Mouse (Mus musculus) E14TG2a.4 (cell line): Measurements from ENCODE around the gene Arhgap30.

Source experiments
- H3K27me3 ChIP-seq: 2 replicates; pipeline ENCODE4 v1.6.1; 2014; ENCODE audit warnings: low read length, control low read depth; ENCODE audit not compliant: insufficient read depth
- H3K36me3 ChIP-seq: 2 replicates; pipeline ENCODE4 v1.6.1; 2014; ENCODE audit warnings: low read length, control low read depth; ENCODE audit not compliant: insufficient read depth
- H3K4me1 ChIP-seq: replicated peaks from 2 replicates; pipeline ENCODE4 v1.6.1; 2014; ENCODE audit warnings: low read depth, low read length, control low read depth
- H3K4me3 ChIP-seq: replicated peaks from 2 replicates; pipeline ENCODE4 v1.5.1; 2014; ENCODE audit warnings: mild to moderate bottlenecking, low read length
- H3K9me3 ChIP-seq: 2 replicates; pipeline ENCODE4 v1.6.1; 2014; ENCODE audit warnings: low read length, control low read depth
- CTCF ChIP-seq: conservative IDR thresholded peaks from 2 replicates; pipeline ENCODE4 v1.5.1; 2014; ENCODE audit warnings: low read length
- NANOG ChIP-seq: IDR thresholded peaks from 2 replicates; pipeline ENCODE4 v1.6.1; 2014; ENCODE audit warnings: borderline replicate concordance, low read length, mixed read lengths
- POU5F1 ChIP-seq: IDR thresholded peaks from 2 replicates; pipeline ENCODE4 v1.6.1; 2014; ENCODE audit warnings: low read length, borderline replicate concordance

The Arhgap30 gene

GRCm38 (mm10) chr1:171369845-171370556, 18.8 kb upstream of the Arhgap30 start, which contains the start of gene Nectin4:
Nectin4 (plus strand) TSS chr1:171370099.
- peaks cover 85% of the 10 kb centered on the region for H3K4me1 ChIP-seq
- peak within 1 kb of the TSS; percentile 57 for H3K4me3 ChIP-seq
- H3K27me3 ChIP-seq, result peaks cover 14% of the 10 kb centered on the region
- H3K36me3 ChIP-seq, result no peaks in the 10 kb centered on the region
- no peaks in the 10 kb centered on the region for H3K9me3 ChIP-seq
- TF ChIP-seq CTCF, result 0 out of 2 replicates have a peak, but pooled peaks have one; percentile 7
- TF ChIP-seq NANOG, result no peak
- TF ChIP-seq POU5F1, result no peak

DNA sequence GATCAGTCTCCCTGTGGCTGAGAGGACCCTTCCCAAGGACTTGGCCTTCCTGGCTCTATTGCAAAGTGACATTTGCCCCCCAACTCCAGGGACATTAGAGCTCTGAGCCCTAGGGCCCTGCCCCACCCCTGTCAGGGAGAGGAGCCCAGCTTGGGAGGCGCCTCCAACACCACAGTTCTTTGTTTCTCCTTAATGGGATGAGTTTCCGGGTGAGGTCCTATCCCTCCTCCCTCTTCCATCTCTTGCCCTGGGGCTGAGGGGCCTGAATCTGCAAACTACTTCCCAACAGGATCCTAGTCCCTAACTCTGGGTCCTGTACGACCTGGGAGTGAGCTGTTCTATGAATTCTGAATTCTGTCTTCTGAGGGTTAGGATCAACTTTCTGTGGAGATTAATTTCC, 15.9 kb upstream of the Arhgap30 start:
- Histone ChIP-seq H3K9me3 (no peaks in the 10 kb centered on the region), H3K4me3 (peak overlapping the region; percentile 20; the same call in 1 of the 2 replicates), H3K4me1 (peaks cover 85% of the 10 kb centered on the region), H3K36me3 (no peaks in the 10 kb centered on the region), H3K27me3 (peaks cover 14% of the 10 kb centered on the region)
- no peak for TF ChIP-seq NANOG
- no peak for TF ChIP-seq CTCF
- TF ChIP-seq POU5F1, result no peak

- no peaks in the 10 kb centered on the region for H3K9me3 ChIP-seq
- TF ChIP-seq POU5F1 (no peak), NANOG (no peak), CTCF (no peak)
- H3K27me3 ChIP-seq, result peaks cover 21% of the 10 kb centered on the region
These were observed 14.8 kb upstream of the Arhgap30 start for GRCm38 (mm10) chr1:171373946-171374345.

GRCm38 (mm10) chr1:171375646-171376097, 13.1 kb upstream of the Arhgap30 start:
- Histone ChIP-seq H3K27me3 (peaks cover 20% of the 10 kb centered on the region), H3K36me3 (no peaks in the 10 kb centered on the region), H3K4me1 (peaks cover 88% of the 10 kb centered on the region), H3K4me3 (peak overlapping the region; percentile 46), H3K9me3 (no peaks in the 10 kb centered on the region)
- TF ChIP-seq CTCF (no peak), NANOG (no peak), POU5F1 (no peak)

More at GRCm38 (mm10) chr1:171373946-171374345, 14.8 kb upstream of the Arhgap30 start:
- H3K4me3 ChIP-seq, result peak overlapping the region; percentile 20; the same call in 1 of the 2 replicates
- no peaks in the 10 kb centered on the region for H3K36me3 ChIP-seq
- peaks cover 85% of the 10 kb centered on the region for H3K4me1 ChIP-seq

GRCm38 (mm10) chr1:171378298-171378697, 10.5 kb upstream of the Arhgap30 start:
- no peak for TF ChIP-seq NANOG
- TF ChIP-seq CTCF, result no peak
- TF ChIP-seq POU5F1, result no peak
- Histone ChIP-seq H3K4me1 (peaks cover 70% of the 10 kb centered on the region), H3K9me3 (no peaks in the 10 kb centered on the region), H3K4me3 (no peak overlapping the region), H3K27me3 (peaks cover 30% of the 10 kb centered on the region), H3K36me3 (no peaks in the 10 kb centered on the region)

GRCm38 (mm10) chr1:171379935-171380599, 8.7 kb upstream of the Arhgap30 start:
- H3K4me1 ChIP-seq, result peaks cover 65% of the 10 kb centered on the region
- peak overlapping the region; percentile 66 for H3K4me3 ChIP-seq
- TF ChIP-seq CTCF (peak; percentile 69), POU5F1 (no peak), NANOG (no peak)

DNA sequence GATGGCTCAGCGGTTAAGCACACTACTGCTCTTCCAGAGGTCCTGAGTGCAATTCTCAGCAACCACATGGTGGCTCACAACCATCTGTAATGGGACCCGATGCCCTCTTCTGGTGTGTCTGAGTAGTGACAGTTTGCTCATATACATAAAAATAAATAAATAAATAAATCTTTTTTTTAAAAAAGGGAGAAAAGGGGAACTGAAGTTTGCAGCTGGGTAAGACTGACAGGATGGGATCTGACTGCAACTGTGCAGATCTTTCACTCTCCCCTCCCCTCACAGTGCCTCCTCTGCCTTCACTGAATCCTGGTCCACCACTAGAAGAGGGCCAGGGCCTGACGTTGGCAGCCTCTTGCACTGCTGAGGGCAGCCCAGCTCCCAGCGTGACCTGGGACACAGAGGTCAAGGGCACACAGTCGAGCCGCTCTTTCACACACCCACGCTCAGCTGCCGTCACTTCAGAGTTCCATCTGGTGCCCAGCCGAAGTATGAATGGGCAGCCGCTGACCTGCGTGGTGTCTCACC, 6.6 kb upstream of the Arhgap30 start:
- TF ChIP-seq CTCF (no peak), NANOG (no peak), POU5F1 (no peak)
- peaks cover 65% of the 10 kb centered on the region for H3K4me1 ChIP-seq
- peaks cover 33% of the 10 kb centered on the region for H3K27me3 ChIP-seq
- H3K4me3 ChIP-seq, result no peak overlapping the region
- H3K36me3 ChIP-seq, result no peaks in the 10 kb centered on the region
- no peaks in the 10 kb centered on the region for H3K9me3 ChIP-seq

More at GRCm38 (mm10) chr1:171379935-171380599, 8.7 kb upstream of the Arhgap30 start:
- H3K36me3 ChIP-seq, result no peaks in the 10 kb centered on the region
- no peaks in the 10 kb centered on the region for H3K9me3 ChIP-seq
- H3K27me3 ChIP-seq, result peaks cover 33% of the 10 kb centered on the region

GRCm38 (mm10) chr1:171384361-171384760, 4.4 kb upstream of the Arhgap30 start:
- H3K4me1 ChIP-seq, result peaks cover 71% of the 10 kb centered on the region

More at GRCm38 (mm10) chr1:171384361-171384760, 4.4 kb upstream of the Arhgap30 start:
- Histone ChIP-seq H3K36me3 (no peaks in the 10 kb centered on the region), H3K9me3 (no peaks in the 10 kb centered on the region), H3K27me3 (peaks cover 29% of the 10 kb centered on the region), H3K4me3 (no peak overlapping the region; the same call in 1 of the 2 replicates)
- TF ChIP-seq NANOG (no peak), POU5F1 (no peak), CTCF (no peak)
